ENCODE assay signal across 23 mouse cellular contexts in the genomic region with DNA sequence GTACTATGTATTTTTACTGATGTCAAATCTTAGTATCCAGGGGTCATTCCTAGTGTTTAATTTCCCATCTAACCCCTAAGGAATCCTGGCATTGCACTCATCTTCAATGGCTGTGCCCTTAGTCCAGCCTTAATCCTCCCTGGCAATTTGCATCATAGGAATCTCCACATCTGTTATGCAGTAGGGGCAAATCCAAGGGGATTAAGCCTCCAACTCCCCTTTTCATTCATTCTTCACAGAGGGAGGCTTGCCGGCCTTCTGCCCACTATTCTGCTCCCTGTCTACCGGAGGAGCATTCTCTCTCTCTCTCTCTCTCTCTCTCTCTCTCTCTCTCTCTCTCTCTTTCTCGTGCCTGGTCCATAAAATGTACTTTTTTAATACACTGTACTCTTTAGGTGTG.
DNase-seq lines count a peak whose midpoint lies in the region; ATAC-seq and TF ChIP-seq lines count a peak whose summit lies in the region.
"Had no signal": no experiment of that assay in that cellular context is flagged by ENCODE, and none has a peak within 500 bp of the region (broad histone marks: within the 10 kb centered on the region; RNA-seq: fewer than 3 reads in every experiment).

No protein-coding gene starts in this region.

- H3K27ac ChIP-seq in forebrain, embryonic 14.5 days (ENCODE audit: low read depth, low read length): no peak overlapping the region
- no peak overlapping the region for H3K27ac ChIP-seq in forebrain, embryonic 16.5 days (ENCODE audit: low read length)
- H3K27ac ChIP-seq: heart, embryonic 10.5 days; hindbrain, embryonic 15.5 days; intestine, embryonic 15.5 days; layer of hippocampus, adult 2 months; limb, embryonic 12.5 days; macrophage had no signal

- H3K4me3 ChIP-seq in forebrain, embryonic 14.5 days (ENCODE audit: low read depth, low read length): no peak overlapping the region
- H3K4me3 ChIP-seq in forebrain, embryonic 16.5 days (replicated peaks; ENCODE audit: low read length): no peak overlapping the region
- H3K4me3 ChIP-seq: heart, embryonic 10.5 days; hindbrain, embryonic 15.5 days; intestine, embryonic 15.5 days; layer of hippocampus, adult 2 months; limb, embryonic 12.5 days had no signal

- no peak overlapping the region for H3K9ac ChIP-seq in forebrain, embryonic 14.5 days (ENCODE audit: low read length)
- H3K9ac ChIP-seq in forebrain, embryonic 16.5 days (replicated peaks; ENCODE audit: low read depth, low read length): no peak overlapping the region
- H3K9ac ChIP-seq: hindbrain, embryonic 15.5 days; intestine, embryonic 15.5 days; limb, embryonic 12.5 days; liver, postnatal 0 days had no signal

- peak; percentile 3 for DNase-seq in forebrain, embryonic 14.5 days (ENCODE audit: low spot score)
- peak; percentile 37 for DNase-seq in brain, embryonic 14.5 days (ENCODE audit: low read depth)
- peak; percentile 4 for DNase-seq in embryo, embryonic 9.5 days (ENCODE audit: extremely low spot score)
- DNase-seq in retina, postnatal 1 day: peak; percentile 31
- DNase-seq in right cerebral cortex, postnatal 36 days (ENCODE audit: low spot score in 2 of 2): no peak
- no peak for DNase-seq in layer of hippocampus, postnatal 25 days (ENCODE audit: extremely low spot score in 1 of 2, low spot score in 1 of 2)
- DNase-seq: adrenal gland, postnatal 36 days; cerebellum, adult 11 months; cerebellum, adult 9-11 months; gastrocnemius, postnatal 10 days; heart, postnatal 4 days; kidney, postnatal 25 days; layer of hippocampus, postnatal 36 days; liver, postnatal 0 days had no signal

- H3K4me2 ChIP-seq in forebrain, embryonic 14.5 days (ENCODE audit: low read length): no peak overlapping the region
- no peak overlapping the region for H3K4me2 ChIP-seq in forebrain, embryonic 16.5 days (ENCODE audit: low read length)
- H3K4me2 ChIP-seq: hindbrain, embryonic 15.5 days; intestine, embryonic 15.5 days; limb, embryonic 12.5 days; liver, embryonic 11.5 days had no signal

- TF ChIP-seq CTCF in brain, embryonic 14.5 days (IDR thresholded peaks at IDR 0.05; ENCODE audit: borderline replicate concordance, extremely low read depth, insufficient read depth, insufficient read length): no peak

- 4% methylated on average over 3 of the region's 3 CpGs for WGBS in forebrain, embryonic 14.5 days
- 10% methylated on average over 3 of the region's 3 CpGs for WGBS in forebrain, embryonic 16.5 days

- no peaks in the 10 kb centered on the region for H3K27me3 ChIP-seq in forebrain, embryonic 14.5 days (replicated peaks; ENCODE audit: control insufficient read depth, insufficient read depth, low read length)
- no peaks in the 10 kb centered on the region for H3K27me3 ChIP-seq in forebrain, embryonic 16.5 days (replicated peaks; ENCODE audit: control insufficient read depth, insufficient read depth, low read length)
- H3K27me3 ChIP-seq: hindbrain, embryonic 15.5 days; intestine, embryonic 15.5 days; limb, embryonic 12.5 days had no signal

- no peaks in the 10 kb centered on the region for H3K36me3 ChIP-seq in forebrain, embryonic 14.5 days (ENCODE audit: control insufficient read depth, insufficient read depth, low read length)
- no peaks in the 10 kb centered on the region for H3K36me3 ChIP-seq in forebrain, embryonic 16.5 days (ENCODE audit: control insufficient read depth, insufficient read depth)
- H3K36me3 ChIP-seq: heart, embryonic 10.5 days; hindbrain, embryonic 15.5 days; intestine, embryonic 15.5 days; limb, embryonic 12.5 days had no signal

- no peak for ATAC-seq in forebrain, embryonic 14.5 days
- ATAC-seq in forebrain, embryonic 16.5 days: no peak
- ATAC-seq: intestine, embryonic 15.5 days; liver, postnatal 0 days; lung, postnatal 0 days had no signal

- TF ChIP-seq POLR2A in brain, embryonic 14.5 days (IDR thresholded peaks at IDR 0.05; ENCODE audit: borderline replicate concordance, extremely low read depth, insufficient read depth, insufficient read length, poor library complexity, severe bottlenecking): no peak

- no peaks in the 10 kb centered on the region for H3K9me3 ChIP-seq in forebrain, embryonic 14.5 days (replicated peaks; ENCODE audit: control insufficient read depth, low read length)
- H3K9me3 ChIP-seq in forebrain, embryonic 16.5 days (ENCODE audit: control insufficient read depth, low read length): no peaks in the 10 kb centered on the region
- H3K9me3 ChIP-seq: heart, embryonic 10.5 days; hindbrain, embryonic 15.5 days; intestine, embryonic 15.5 days; limb, embryonic 12.5 days had no signal

- H3K4me1 ChIP-seq in forebrain, embryonic 14.5 days (ENCODE audit: control insufficient read depth, insufficient read depth, low read length): no peaks in the 10 kb centered on the region
- no peaks in the 10 kb centered on the region for H3K4me1 ChIP-seq in forebrain, embryonic 16.5 days (replicated peaks; ENCODE audit: control insufficient read depth, insufficient read depth, low read length)
- H3K4me1 ChIP-seq: heart, embryonic 10.5 days; hindbrain, embryonic 15.5 days; intestine, embryonic 15.5 days; limb, embryonic 12.5 days had no signal

Comparison
In these comparisons a context has a peak if more than half of its experiments do, and no peak if none do; other contexts are left out.
1. DNase-seq: peak in forebrain, embryonic 14.5 days (single experiment), brain, embryonic 14.5 days (single experiment), embryo, embryonic 9.5 days (single experiment) and retina, postnatal 1 day (single experiment); none in right cerebral cortex, postnatal 36 days (0 of 2) and layer of hippocampus, postnatal 25 days (0 of 2).